Comparison of ENCODE assay signal across 9 mouse cellular contexts in genomic region chr9:72635134-72635533, GRCm38 (mm10). TPM values are rescaled to one million over a fixed set of nuclear protein-coding genes. Genes with fewer than 3 reads are reported as not detected.
A peak's percentile ranks its signal among the peaks of the same experiment; 100 is the strongest.
DNase-seq lines count a peak whose midpoint lies in the region; ATAC-seq and TF ChIP-seq lines count a peak whose summit lies in the region.
"Had no signal": no experiment of that assay in that cellular context is flagged by ENCODE, and none has a peak within 500 bp of the region (broad histone marks: within the 10 kb centered on the region; RNA-seq: fewer than 3 reads in every experiment).

No protein-coding gene starts in this region.

- H3K27me3 ChIP-seq in hindbrain, postnatal 0 days (ENCODE audit: insufficient read depth, low read length) = no peaks in the 10 kb centered on the region
- H3K27me3 ChIP-seq in hindbrain, embryonic 10.5 days (ENCODE audit: insufficient read depth, poor library complexity, severe bottlenecking) = no peaks in the 10 kb centered on the region

- peak; percentile 55; the same call in 1 of the 2 replicates for ATAC-seq in hindbrain, postnatal 0 days

- H3K9ac ChIP-seq in hindbrain, postnatal 0 days (replicated peaks; ENCODE audit: low read length) = no peak overlapping the region

- 0 out of 2 replicates have a peak, but pooled peaks cover under 1% of the 10 kb centered on the region for H3K4me1 ChIP-seq in hindbrain, postnatal 0 days (ENCODE audit: insufficient read depth, low read length)
- H3K4me1 ChIP-seq in hindbrain, embryonic 10.5 days (replicated peaks) = peaks cover 14% of the 10 kb centered on the region

- no peaks in the 10 kb centered on the region for H3K36me3 ChIP-seq in hindbrain, postnatal 0 days (ENCODE audit: insufficient read depth, low read length)
- H3K36me3 ChIP-seq in hindbrain, embryonic 10.5 days = no peaks in the 10 kb centered on the region

- peak; percentile 84 for DNase-seq in hindbrain, postnatal 0 days (ENCODE audit: low spot score)
- no peak for DNase-seq in hindbrain, embryonic 10.5 days (ENCODE audit: low spot score)
- peak; percentile 15 for DNase-seq in thymus, postnatal 14 days
- DNase-seq in thymus, postnatal 25 days = no peak
- peak; percentile 76 for DNase-seq in embryo, embryonic 11 days
- DNase-seq in yolk sac, embryonic 10.5 days (ENCODE audit: low spot score) = peak; percentile 32
- DNase-seq in spleen, postnatal 36 days (ENCODE audit: low spot score in 2 of 2) = no peak
- no peak for DNase-seq in frontal cortex, postnatal 25 days (ENCODE audit: low spot score in 2 of 2)
- DNase-seq: cerebellum, adult 11 months had no signal

- TF ChIP-seq CTCF in hindbrain, postnatal 0 days (IDR thresholded peaks at IDR 0.05; ENCODE audit: low read depth) = peak; percentile 87

- no peak overlapping the region for H3K4me2 ChIP-seq in hindbrain, postnatal 0 days (ENCODE audit: low read depth, low read length)

- no peaks in the 10 kb centered on the region for H3K9me3 ChIP-seq in hindbrain, postnatal 0 days (ENCODE audit: low read length)
- no peaks in the 10 kb centered on the region for H3K9me3 ChIP-seq in hindbrain, embryonic 10.5 days

- no peak overlapping the region for H3K27ac ChIP-seq in hindbrain, postnatal 0 days
- no peak overlapping the region for H3K27ac ChIP-seq in hindbrain, embryonic 10.5 days

- H3K4me3 ChIP-seq in hindbrain, postnatal 0 days (ENCODE audit: low read length) = no peak overlapping the region
- no peak overlapping the region for H3K4me3 ChIP-seq in hindbrain, embryonic 10.5 days

RNA-seq across cellular contexts. Expression of gene Nedd4, which starts 27.0 kb away (rescaled TPM):
- total RNA-seq in hindbrain, postnatal 0 days (2014; rRNA removed) = 393 and 416 TPM in 2 replicates
- 340 and 356 TPM in 2 replicates for polyA plus RNA-seq in hindbrain, postnatal 0 days (2015; fragmentation: Nextera tagmentation; extraction: Ambion mirVana)
- polyA plus RNA-seq in hindbrain, embryonic 10.5 days (2016; fragmentation: Nextera tagmentation; extraction: Ambion mirVana) = 556 and 636 TPM in 2 replicates

Comparison
In these comparisons a context has a peak if more than half of its experiments do, and no peak if none do; other contexts are left out.
1. DNase-seq: peak in hindbrain, postnatal 0 days (single experiment), thymus, postnatal 14 days (single experiment), embryo, embryonic 11 days (single experiment) and yolk sac, embryonic 10.5 days (single experiment); none in hindbrain, embryonic 10.5 days (single experiment), thymus, postnatal 25 days (single experiment), spleen, postnatal 36 days (0 of 2) and frontal cortex, postnatal 25 days (0 of 2).